Mouse (Mus musculus) forebrain, embryonic 13.5 days (tissue): Measurements from ENCODE around the gene Rsph9. TPM values are rescaled to one million over a fixed set of nuclear protein-coding genes. Genes with fewer than 3 reads are reported as not detected.

Source experiments
- ATAC-seq: fragments of 200-750 bp; cut with Nextera tagmentation; 2 replicates; pipeline ENCODE4 v1.8.0; 2017
- H3K27ac ChIP-seq: fragments of 300-500 bp; sonication (generic); 2 replicates; pipeline ENCODE4 v1.5.1; 2015; ENCODE audit warnings: inconsistent platforms, mild to moderate bottlenecking, moderate library complexity
- H3K27me3 ChIP-seq: fragments of 300-500 bp; sonication (generic); 2 replicates; pipeline ENCODE4 v1.6.1; 2015; ENCODE audit warnings: mild to moderate bottlenecking, inconsistent platforms
- H3K36me3 ChIP-seq: fragments of 300-500 bp; sonication (generic); 2 replicates; pipeline ENCODE4 v1.6.1; 2015; ENCODE audit warnings: mild to moderate bottlenecking, inconsistent platforms; ENCODE audit not compliant: poor library complexity, severe bottlenecking
- H3K4me1 ChIP-seq: fragments of 300-500 bp; sonication (generic); 2 replicates; pipeline ENCODE4 v1.6.1; 2015; ENCODE audit warnings: inconsistent platforms
- H3K4me2 ChIP-seq: fragments of 300-500 bp; sonication (generic); 2 replicates; pipeline ENCODE4 v1.6.1; 2015; ENCODE audit warnings: inconsistent platforms, mild to moderate bottlenecking, moderate library complexity
- H3K4me3 ChIP-seq: fragments of 300-500 bp; sonication (generic); 2 replicates; pipeline ENCODE4 v1.5.1; 2015; ENCODE audit warnings: mild to moderate bottlenecking, inconsistent platforms
- H3K9ac ChIP-seq: fragments of 300-500 bp; sonication (generic); 2 replicates; pipeline ENCODE4 v1.6.1; 2015; ENCODE audit warnings: mild to moderate bottlenecking, inconsistent platforms
- H3K9me3 ChIP-seq: fragments of 300-500 bp; sonication (generic); replicated peaks from 2 replicates; pipeline ENCODE4 v1.6.1; 2016; ENCODE audit warnings: inconsistent platforms
- WGBS: fragments of 180-500 bp; shearing (Covaris S2); methylation state at CpG from one replicate; pipeline ENCODE4 v1.1.7; 2015; 5-methylcytosine and 5-hydroxymethylcytosine counted together
- polyA plus RNA-seq: library from polyadenylated mRNA; unstranded; fragments of >200 nt; fragmentation: Nextera tagmentation; extraction: Ambion mirVana; gene quantifications from 2 replicates; pipeline ENCODE4 v1.2.1, GENCODE M21; 2015

The Rsph9 gene
- polyA plus RNA-seq: 22.1 and 26.1 TPM in 2 replicates

- Histone ChIP-seq H3K4me3 (peak within 1 kb of the TSS; percentile 51), H3K4me2 (peak within 1 kb of the TSS; percentile 80), H3K9me3 (no peaks in the 10 kb centered on the region), H3K27me3 (no peaks in the 10 kb centered on the region), H3K9ac (peak within 1 kb of the TSS; percentile 64), H3K27ac (no peak within 1 kb of the TSS), H3K36me3 (peaks cover 35% of the 10 kb centered on the region), H3K4me1 (peaks cover 15% of the 10 kb centered on the region)
- ATAC-seq: peak; percentile 95
- WGBS: 6% methylated on average over 37 of the region's 37 CpGs
Observed at GRCm38 (mm10) chr17:46143578-46144423, at the start of gene Rsph9. Gene Rsph9 (minus strand): TSS chr17:46144216.

- Histone ChIP-seq H3K9me3 (no peaks in the 10 kb centered on the region), H3K4me1 (no peaks in the 10 kb centered on the region), H3K27ac (no peak overlapping the region), H3K9ac (no peak overlapping the region), H3K36me3 (peaks cover 93% of the 10 kb centered on the region), H3K4me3 (no peak overlapping the region), H3K27me3 (no peaks in the 10 kb centered on the region), H3K4me2 (no peak overlapping the region)
- ATAC-seq: no peak
- WGBS: 96% methylated on average over 2 of the region's 2 CpGs
Observed at GRCm38 (mm10) chr17:46188829-46189228, 44.8 kb upstream of the Rsph9 start.

- no peaks in the 10 kb centered on the region for H3K27me3 ChIP-seq
- whole genome bisulfite sequencing: 85% methylated on average over 4 of the region's 4 CpGs
- H3K36me3 ChIP-seq: peaks cover 94% of the 10 kb centered on the region
- H3K4me1 ChIP-seq: no peaks in the 10 kb centered on the region
- ATAC-seq: no peak
- H3K27ac ChIP-seq: no peak overlapping the region
- H3K4me2 ChIP-seq: no peak overlapping the region
- H3K9me3 ChIP-seq: no peaks in the 10 kb centered on the region
- no peak overlapping the region for H3K9ac ChIP-seq
- no peak overlapping the region for H3K4me3 ChIP-seq
Observed at GRCm38 (mm10) chr17:46182273-46182672, 38.3 kb upstream of the Rsph9 start.

GRCm38 (mm10) chr17:46170538-46170937, 26.5 kb upstream of the Rsph9 start:
- Histone ChIP-seq H3K27ac (no peak overlapping the region), H3K36me3 (peaks cover 87% of the 10 kb centered on the region), H3K4me3 (no peak overlapping the region), H3K4me1 (no peaks in the 10 kb centered on the region), H3K27me3 (no peaks in the 10 kb centered on the region), H3K9ac (no peak overlapping the region), H3K4me2 (no peak overlapping the region), H3K9me3 (no peaks in the 10 kb centered on the region)
- ATAC-seq: 0 out of 2 replicates have a peak, but pooled peaks have one; percentile 45
- 72% methylated on average over 3 of the region's 3 CpGs for WGBS

- H3K9me3 ChIP-seq: no peaks in the 10 kb centered on the region
- no peaks in the 10 kb centered on the region for H3K27me3 ChIP-seq
- H3K4me3 ChIP-seq: no peak overlapping the region
- peaks cover 94% of the 10 kb centered on the region for H3K36me3 ChIP-seq
- WGBS: 93% methylated on average over 5 of the region's 5 CpGs
- H3K4me1 ChIP-seq: no peaks in the 10 kb centered on the region
- no peak overlapping the region for H3K27ac ChIP-seq
- 0 out of 2 replicates have a peak overlapping the region, but pooled peaks have one; percentile 16 for H3K9ac ChIP-seq
- H3K4me2 ChIP-seq: no peak overlapping the region
- no peak for ATAC-seq
Observed at GRCm38 (mm10) chr17:46168768-46169167, 24.8 kb upstream of the Rsph9 start.

GRCm38 (mm10) chr17:46168318-46168717, 24.3 kb upstream of the Rsph9 start:
- 67% methylated on average over 5 of the region's 5 CpGs for WGBS
- no peaks in the 10 kb centered on the region for H3K9me3 ChIP-seq
- no peak overlapping the region for H3K4me3 ChIP-seq
- peaks cover 96% of the 10 kb centered on the region for H3K36me3 ChIP-seq
- H3K4me2 ChIP-seq: no peak overlapping the region
- H3K27ac ChIP-seq: no peak overlapping the region
- H3K9ac ChIP-seq: no peak overlapping the region
- H3K4me1 ChIP-seq: peaks cover under 1% of the 10 kb centered on the region; the same call in 1 of the 2 replicates
- ATAC-seq: no peak
- no peaks in the 10 kb centered on the region for H3K27me3 ChIP-seq

GRCm38 (mm10) chr17:46167014-46167413, 23.0 kb upstream of the Rsph9 start:
- H3K4me1 ChIP-seq: peaks cover 14% of the 10 kb centered on the region
- no peaks in the 10 kb centered on the region for H3K9me3 ChIP-seq
- no peak overlapping the region for H3K27ac ChIP-seq
- H3K4me2 ChIP-seq: no peak overlapping the region
- WGBS: 88% methylated on average over 11 of the region's 11 CpGs
- H3K4me3 ChIP-seq: no peak overlapping the region
- ATAC-seq: no peak
- no peak overlapping the region for H3K9ac ChIP-seq
- peaks cover 86% of the 10 kb centered on the region for H3K36me3 ChIP-seq
- H3K27me3 ChIP-seq: no peaks in the 10 kb centered on the region

GRCm38 (mm10) chr17:46166270-46166669, 22.3 kb upstream of the Rsph9 start:
- no peak overlapping the region for H3K9ac ChIP-seq
- no peak overlapping the region for H3K4me3 ChIP-seq
- peaks cover 82% of the 10 kb centered on the region for H3K36me3 ChIP-seq
- 82% methylated on average over 5 of the region's 5 CpGs for WGBS
- no peak overlapping the region for H3K4me2 ChIP-seq
- H3K27me3 ChIP-seq: no peaks in the 10 kb centered on the region
- no peak for ATAC-seq
- H3K4me1 ChIP-seq: peaks cover 21% of the 10 kb centered on the region
- H3K27ac ChIP-seq: no peak overlapping the region
- H3K9me3 ChIP-seq: no peaks in the 10 kb centered on the region

- H3K9me3 ChIP-seq: no peaks in the 10 kb centered on the region
- H3K9ac ChIP-seq: no peak overlapping the region
- 90% methylated on average over 12 of the region's 12 CpGs for WGBS
- H3K27ac ChIP-seq: no peak overlapping the region
- no peak overlapping the region for H3K4me3 ChIP-seq
- peaks cover 21% of the 10 kb centered on the region for H3K4me1 ChIP-seq
- H3K4me2 ChIP-seq: no peak overlapping the region
- ATAC-seq: no peak
- H3K36me3 ChIP-seq: peaks cover 74% of the 10 kb centered on the region
- no peaks in the 10 kb centered on the region for H3K27me3 ChIP-seq
Observed at GRCm38 (mm10) chr17:46165460-46165859, 21.4 kb upstream of the Rsph9 start.

GRCm38 (mm10) chr17:46164791-46165190, 20.8 kb upstream of the Rsph9 start:
- no peak overlapping the region for H3K9ac ChIP-seq
- H3K4me2 ChIP-seq: no peak overlapping the region
- no peaks in the 10 kb centered on the region for H3K27me3 ChIP-seq
- no peaks in the 10 kb centered on the region for H3K9me3 ChIP-seq
- peaks cover 67% of the 10 kb centered on the region for H3K36me3 ChIP-seq
- whole genome bisulfite sequencing: 93% methylated on average over 10 of the region's 10 CpGs
- H3K27ac ChIP-seq: no peak overlapping the region
- ATAC-seq: no peak
- no peak overlapping the region for H3K4me3 ChIP-seq
- peaks cover 28% of the 10 kb centered on the region for H3K4me1 ChIP-seq

- H3K4me3 ChIP-seq: no peak overlapping the region
- no peak overlapping the region for H3K27ac ChIP-seq
- ATAC-seq: no peak
- peaks cover 30% of the 10 kb centered on the region for H3K4me1 ChIP-seq
- 97% methylated on average over 8 of the region's 8 CpGs for WGBS
- peaks cover 62% of the 10 kb centered on the region for H3K36me3 ChIP-seq
- H3K9me3 ChIP-seq: no peaks in the 10 kb centered on the region
- no peaks in the 10 kb centered on the region for H3K27me3 ChIP-seq
- H3K9ac ChIP-seq: no peak overlapping the region
- no peak overlapping the region for H3K4me2 ChIP-seq
Observed at GRCm38 (mm10) chr17:46164301-46164700, 20.3 kb upstream of the Rsph9 start.

GRCm38 (mm10) chr17:46162951-46163421, 19.0 kb upstream of the Rsph9 start:
- 89% methylated on average over 9 of the region's 9 CpGs for WGBS
- Histone ChIP-seq H3K27me3 (no peaks in the 10 kb centered on the region), H3K9ac (0 out of 2 replicates have a peak overlapping the region, but pooled peaks have one; percentile 13), H3K4me2 (peak overlapping the region; percentile 84), H3K36me3 (peaks cover 49% of the 10 kb centered on the region), H3K4me3 (no peak overlapping the region), H3K27ac (peak overlapping the region; percentile 14; the same call in 1 of the 2 replicates), H3K4me1 (peaks cover 30% of the 10 kb centered on the region), H3K9me3 (no peaks in the 10 kb centered on the region)
- ATAC-seq: no peak
